Mouse (Mus musculus): Measurements from ENCODE around the gene Tmem132d. TPM values are rescaled to one million over a fixed set of nuclear protein-coding genes. Genes with fewer than 3 reads are reported as not detected.
A peak's percentile ranks its signal among the peaks of the same experiment; 100 is the strongest.

Tmem132d gene
- total RNA-seq, 1 experiment = 2.5 TPM

GRCm38 (mm10) chr5:128190243-128190820 is 242.5 kb downstream of the Tmem132d start:
- TF ChIP-seq ZC3H11A (IDR thresholded peaks at IDR 0.05; ENCODE audit: borderline replicate concordance, low read depth, low read length) = no peak
- no peak for TF ChIP-seq HCFC1 (IDR thresholded peaks at IDR 0.05; ENCODE audit: borderline replicate concordance, insufficient read depth, low read length)
- TF ChIP-seq MAFK (IDR thresholded peaks at IDR 0.05; ENCODE audit: insufficient read depth, low read depth, low read length) = no peak
- no peak for TF ChIP-seq ZNF384 (IDR thresholded peaks at IDR 0.05; ENCODE audit: low read depth, low read length)
- TF ChIP-seq CHD2 (IDR thresholded peaks at IDR 0.05; ENCODE audit: low read depth, low read length) = no peak
- no peak for DNase-seq (ENCODE audit: low read depth, low spot score)
- Histone ChIP-seq H3K9me3 (ENCODE audit: control insufficient read depth, insufficient read depth, low read depth, low read length) (no peaks in the 10 kb centered on the region), H3K4me3 (ENCODE audit: insufficient read depth in 1 of 2, low read depth in 1 of 2, low read length in 2 of 2, poor library complexity in 1 of 2, severe bottlenecking in 1 of 2) (no peak overlapping the region), H3K9ac (ENCODE audit: insufficient read depth, low read depth, low read length, poor library complexity, severe bottlenecking) (no peak overlapping the region), H3K4me1 (ENCODE audit: control insufficient read depth in 2 of 2, insufficient read depth in 2 of 2, low read length in 2 of 2, poor library complexity in 1 of 2) (no peaks in the 10 kb centered on the region), H3K36me3 (ENCODE audit: control insufficient read depth, insufficient read depth, low read length, poor library complexity, severe bottlenecking) (no peaks in the 10 kb centered on the region), H3K27ac (ENCODE audit: insufficient read depth, low read depth, low read length, poor library complexity, severe bottlenecking) (no peak overlapping the region)
- in situ Hi-C loops (cut with MboI; ENCODE audit: low sequenced_read_pairs in 2 of 2, unreplicated experiment in 2 of 2) = no loop called here

DNA sequence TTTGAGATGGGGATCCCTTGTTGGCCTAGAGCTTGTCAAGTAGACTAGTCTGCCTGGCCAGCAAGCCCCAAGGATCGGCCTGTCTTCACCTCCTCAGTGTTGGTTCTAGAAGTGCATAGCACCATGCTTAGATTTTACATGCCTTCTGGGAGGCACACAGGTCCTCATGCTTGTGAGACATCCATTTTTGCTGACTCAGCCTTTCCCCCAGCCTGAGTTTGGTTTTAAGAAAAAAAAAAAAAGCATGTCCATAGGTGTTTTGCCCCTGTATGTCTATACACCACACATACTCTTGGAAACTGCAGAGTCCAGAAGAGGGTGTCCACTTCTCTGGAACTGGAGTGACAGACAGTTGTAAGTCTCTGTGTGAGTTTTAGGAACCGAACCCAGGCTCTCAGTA is 256.6 kb downstream of the Tmem132d start:
- no peak for DNase-seq (ENCODE audit: low read depth, low spot score)
- Histone ChIP-seq H3K9me3 (ENCODE audit: control insufficient read depth, insufficient read depth, low read depth, low read length) (no peaks in the 10 kb centered on the region), H3K27ac (ENCODE audit: insufficient read depth, low read depth, low read length, poor library complexity, severe bottlenecking) (no peak overlapping the region), H3K36me3 (ENCODE audit: control insufficient read depth, insufficient read depth, low read length, poor library complexity, severe bottlenecking) (no peaks in the 10 kb centered on the region), H3K4me3 (ENCODE audit: insufficient read depth in 1 of 2, low read depth in 1 of 2, low read length in 2 of 2, poor library complexity in 1 of 2, severe bottlenecking in 1 of 2) (no peak overlapping the region), H3K9ac (ENCODE audit: insufficient read depth, low read depth, low read length, poor library complexity, severe bottlenecking) (no peak overlapping the region), H3K4me1 (ENCODE audit: control insufficient read depth in 2 of 2, insufficient read depth in 2 of 2, low read length in 2 of 2, poor library complexity in 1 of 2) (no peaks in the 10 kb centered on the region)
- no peak for TF ChIP-seq ZC3H11A (IDR thresholded peaks at IDR 0.05; ENCODE audit: borderline replicate concordance, low read depth, low read length)
- TF ChIP-seq MAFK (IDR thresholded peaks at IDR 0.05; ENCODE audit: insufficient read depth, low read depth, low read length) = peak; percentile 96
- in situ Hi-C loops (cut with MboI; ENCODE audit: low sequenced_read_pairs in 2 of 2, unreplicated experiment in 2 of 2) = no loop called here

DNA sequence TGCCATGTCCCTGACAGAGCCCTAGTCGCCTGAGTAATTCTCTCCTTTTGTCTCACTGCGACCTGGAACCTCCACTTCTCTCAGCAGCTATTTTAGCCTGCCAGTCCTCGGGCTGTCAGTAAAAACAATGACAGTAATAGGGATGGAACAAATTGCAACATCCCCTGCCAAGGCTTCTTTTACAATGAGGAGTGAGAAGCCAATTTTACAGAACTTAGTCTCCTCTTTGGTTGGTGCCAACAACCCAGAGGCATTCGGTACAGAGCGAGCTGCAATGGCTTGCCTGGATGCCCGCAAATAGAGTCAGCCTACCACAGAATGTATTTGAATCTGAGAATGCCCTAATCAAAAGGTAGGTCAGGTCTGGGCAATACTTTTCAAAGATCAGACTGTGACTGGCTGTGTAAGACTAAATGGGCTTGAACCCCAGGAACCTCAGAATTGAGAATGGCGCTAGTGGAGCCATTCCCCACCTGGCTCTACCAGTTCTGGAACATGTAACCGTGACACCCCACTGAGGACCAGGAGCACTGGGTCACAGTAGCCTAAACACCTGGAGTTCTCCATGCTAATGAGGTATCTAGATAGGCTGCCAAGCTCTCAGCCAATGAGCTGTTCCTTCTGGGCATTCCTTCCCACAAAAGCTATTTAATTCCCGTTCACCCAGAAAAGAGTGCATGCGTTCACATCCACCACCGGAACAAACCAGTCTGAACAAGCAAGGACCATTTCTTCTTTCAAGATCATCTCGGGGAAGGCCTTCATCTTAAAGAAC is 273.8 kb downstream of the Tmem132d start:
- in situ Hi-C loops (cut with MboI; ENCODE audit: low sequenced_read_pairs in 2 of 2, unreplicated experiment in 2 of 2) = no loop called here
- DNase-seq (ENCODE audit: low read depth, low spot score) = no peak

DNA sequence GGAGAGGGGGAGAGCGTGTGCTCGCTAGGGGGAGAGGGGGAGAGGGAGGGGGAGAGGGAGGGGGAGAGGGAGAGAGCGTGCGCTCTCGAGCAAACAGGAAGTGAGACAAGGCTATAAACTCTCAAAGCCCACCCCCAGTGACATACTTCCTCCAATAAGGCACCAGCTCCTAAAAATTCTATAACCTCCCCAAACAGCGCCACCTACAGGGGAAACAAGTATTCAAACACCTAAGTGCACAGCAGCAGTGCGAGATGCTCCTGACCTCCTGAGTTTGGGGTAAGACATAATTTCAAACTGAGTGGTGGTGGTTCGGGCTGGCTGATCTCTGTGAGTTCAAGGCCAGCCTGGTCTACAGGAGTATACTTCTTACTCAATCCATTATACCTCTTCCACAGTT is 281.4 kb downstream of the Tmem132d start:
- no peak overlapping the region for H3K9ac ChIP-seq (ENCODE audit: insufficient read depth, low read depth, low read length, poor library complexity, severe bottlenecking)
- H3K4me3 ChIP-seq (ENCODE audit: insufficient read depth in 1 of 2, low read depth in 1 of 2, low read length in 2 of 2, poor library complexity in 1 of 2, severe bottlenecking in 1 of 2) = no peak overlapping the region
- in situ Hi-C loops (cut with MboI; ENCODE audit: low sequenced_read_pairs in 2 of 2, unreplicated experiment in 2 of 2) = no loop called here
- DNase-seq (ENCODE audit: low read depth, low spot score) = peak; percentile 28
- H3K4me1 ChIP-seq (ENCODE audit: control insufficient read depth in 2 of 2, insufficient read depth in 2 of 2, low read length in 2 of 2, poor library complexity in 1 of 2) = no peaks in the 10 kb centered on the region
- no peaks in the 10 kb centered on the region for H3K9me3 ChIP-seq (ENCODE audit: control insufficient read depth, insufficient read depth, low read depth, low read length)
- H3K36me3 ChIP-seq (ENCODE audit: control insufficient read depth, insufficient read depth, low read length, poor library complexity, severe bottlenecking) = no peaks in the 10 kb centered on the region
- no peak for TF ChIP-seq CHD2 (IDR thresholded peaks at IDR 0.05; ENCODE audit: low read depth, low read length)
- no peak for TF ChIP-seq HCFC1 (IDR thresholded peaks at IDR 0.05; ENCODE audit: borderline replicate concordance, insufficient read depth, low read length)
- TF ChIP-seq MAFK (IDR thresholded peaks at IDR 0.05; ENCODE audit: insufficient read depth, low read depth, low read length) = no peak
- no peak for TF ChIP-seq ZC3H11A (IDR thresholded peaks at IDR 0.05; ENCODE audit: borderline replicate concordance, low read depth, low read length)
- no peak for TF ChIP-seq ZNF384 (IDR thresholded peaks at IDR 0.05; ENCODE audit: low read depth, low read length)
- H3K27ac ChIP-seq (ENCODE audit: insufficient read depth, low read depth, low read length, poor library complexity, severe bottlenecking) = no peak overlapping the region

More for the DNA sequence above, 273.8 kb downstream of the Tmem132d start:
- no peak for TF ChIP-seq HCFC1 (IDR thresholded peaks at IDR 0.05; ENCODE audit: borderline replicate concordance, insufficient read depth, low read length)
- TF ChIP-seq ZC3H11A (IDR thresholded peaks at IDR 0.05; ENCODE audit: borderline replicate concordance, low read depth, low read length) = no peak
- no peak for TF ChIP-seq CHD2 (IDR thresholded peaks at IDR 0.05; ENCODE audit: low read depth, low read length)
- no peak for TF ChIP-seq MAFK (IDR thresholded peaks at IDR 0.05; ENCODE audit: insufficient read depth, low read depth, low read length)
- TF ChIP-seq ZNF384 (IDR thresholded peaks at IDR 0.05; ENCODE audit: low read depth, low read length) = no peak
- Histone ChIP-seq H3K9me3 (ENCODE audit: control insufficient read depth, insufficient read depth, low read depth, low read length) (no peaks in the 10 kb centered on the region), H3K4me3 (ENCODE audit: insufficient read depth in 1 of 2, low read depth in 1 of 2, low read length in 2 of 2, poor library complexity in 1 of 2, severe bottlenecking in 1 of 2) (no peak overlapping the region), H3K9ac (ENCODE audit: insufficient read depth, low read depth, low read length, poor library complexity, severe bottlenecking) (no peak overlapping the region), H3K4me1 (ENCODE audit: control insufficient read depth in 2 of 2, insufficient read depth in 2 of 2, low read length in 2 of 2, poor library complexity in 1 of 2) (no peaks in the 10 kb centered on the region), H3K36me3 (ENCODE audit: control insufficient read depth, insufficient read depth, low read length, poor library complexity, severe bottlenecking) (no peaks in the 10 kb centered on the region), H3K27ac (ENCODE audit: insufficient read depth, low read depth, low read length, poor library complexity, severe bottlenecking) (no peak overlapping the region)
